Mouse (Mus musculus): ENCODE measurements around the gene Olfr649. TPM values are rescaled to one million over a fixed set of nuclear protein-coding genes. Genes with fewer than 3 reads are reported as not detected.

Olfr649 gene
- total RNA-seq, 4 experiments from 2014 or later, result not detected

Other genes starting within 250 kb of the Olfr649 start
- under 1 TPM in 1 of 4 experiments, not detected in 3; 0.03 TPM for gene Olfr635, start 224.8 kb downstream of the Olfr649 start, total RNA-seq (2022)
- gene Olfr638, start 197.2 kb downstream of the Olfr649 start, total RNA-seq (2022), result not detected
- under 1 TPM in 2 of 4 experiments, not detected in 2; 0.06 TPM for gene Olfr639, start 178.7 kb downstream of the Olfr649 start, total RNA-seq (2022)
- gene Olfr640, start 170.4 kb downstream of the Olfr649 start, total RNA-seq (2022), result not detected
- not detected for gene Olfr641, start 160.5 kb downstream of the Olfr649 start, total RNA-seq (2022)
- not detected for gene Olfr642, start 143.3 kb downstream of the Olfr649 start, total RNA-seq (2022)
- gene 4930516K23Rik, start 134.5 kb downstream of the Olfr649 start, total RNA-seq (2022), result not detected
- gene Olfr644, start 124.1 kb downstream of the Olfr649 start, total RNA-seq (2022), result not detected
- gene Olfr645, start 110.5 kb downstream of the Olfr649 start, total RNA-seq (2022), result not detected
- not detected for gene Olfr646, start 91.1 kb downstream of the Olfr649 start, total RNA-seq (2022)
- not detected for gene Ubqln5, start 66.2 kb downstream of the Olfr649 start, total RNA-seq (2022)
- not detected for gene Olfr643, start 58.6 kb downstream of the Olfr649 start, total RNA-seq (2022)
- gene Ubqln3, start 52.7 kb downstream of the Olfr649 start, total RNA-seq (2022), result not detected
- gene Ubqlnl, start 45.4 kb downstream of the Olfr649 start, total RNA-seq (2022), result not detected
- not detected for gene Olfm5, start 31.2 kb downstream of the Olfr649 start, total RNA-seq (2022)
- gene Olfr648, start 12.6 kb downstream of the Olfr649 start, total RNA-seq (2022), result not detected
- gene Trim6, start 22.8 kb upstream of the Olfr649 start, total RNA-seq (2022), result under 1 TPM; 0.14 to 0.34 (median 0.18) TPM
- gene Trim34a, start 48.5 kb upstream of the Olfr649 start, total RNA-seq (2022), result 1 to 10 TPM; 2.9 to 3.6 (median 3.4) TPM
- gene Trim5, start 92.1 kb upstream of the Olfr649 start, total RNA-seq (2022), result 1 to 10 TPM; 1.3 to 2.8 (median 1.6) TPM
- gene Trim12a, start 119.5 kb upstream of the Olfr649 start, total RNA-seq (2022), result 1 to 10 TPM; 4.7 to 9.6 (median 6.1) TPM
- under 1 TPM in 2 of 4 experiments, not detected in 2; 0.16 to 0.17 TPM for gene Trim34b, start 133.5 kb upstream of the Olfr649 start, total RNA-seq (2022)
- gene Trim12c, start 157.4 kb upstream of the Olfr649 start, total RNA-seq (2022), result 1 to 10 TPM; 3.6 to 5.8 (median 5.0) TPM
- gene Trim30b, start 173.9 kb upstream of the Olfr649 start, total RNA-seq (2022), result under 1 TPM in 1 of 4 experiments, not detected in 3; 0.23 TPM
- gene Trim30c, start 204.9 kb upstream of the Olfr649 start, total RNA-seq (2022), result under 1 TPM in 1 of 4 experiments, not detected in 3; 0.34 TPM